ENCODE assay signal across 18 mouse cellular contexts in genomic region chr13:29264015-29264711, GRCm38 (mm10).
DNase-seq lines count a peak whose midpoint lies in the region; ATAC-seq and TF ChIP-seq lines count a peak whose summit lies in the region.
"Had no signal": no experiment of that assay in that cellular context is flagged by ENCODE, and none has a peak within 500 bp of the region (broad histone marks: within the 10 kb centered on the region; RNA-seq: fewer than 3 reads in every experiment).

No protein-coding gene starts in this region.

- no peak for TF ChIP-seq CTCF in hindbrain, postnatal 0 days (IDR thresholded peaks at IDR 0.05; ENCODE audit: low read depth)
- no peak for TF ChIP-seq CTCF in midbrain, postnatal 0 days (IDR thresholded peaks at IDR 0.05)

- WGBS in forebrain, embryonic 16.5 days: 51% methylated on average over 11 of the region's 11 CpGs
- WGBS in hindbrain, postnatal 0 days: 51% methylated on average over 11 of the region's 11 CpGs
- 40% methylated on average over 11 of the region's 11 CpGs for WGBS in midbrain, postnatal 0 days

- H3K4me2 ChIP-seq in forebrain, embryonic 16.5 days (ENCODE audit: low read length): no peak overlapping the region
- H3K4me2 ChIP-seq in hindbrain, postnatal 0 days (ENCODE audit: low read depth, low read length): no peak overlapping the region
- H3K4me2 ChIP-seq in midbrain, postnatal 0 days (ENCODE audit: low read depth, low read length, poor library complexity, severe bottlenecking): no peak overlapping the region
- H3K4me2 ChIP-seq: heart, embryonic 15.5 days; liver, embryonic 11.5 days; lung, embryonic 15.5 days; neural tube, embryonic 15.5 days had no signal

- H3K9me3 ChIP-seq in forebrain, embryonic 16.5 days (ENCODE audit: control insufficient read depth, low read length): no peaks in the 10 kb centered on the region
- H3K9me3 ChIP-seq in hindbrain, postnatal 0 days (ENCODE audit: low read length): no peaks in the 10 kb centered on the region
- H3K9me3 ChIP-seq in midbrain, postnatal 0 days (ENCODE audit: low read length): no peaks in the 10 kb centered on the region
- H3K9me3 ChIP-seq: heart, embryonic 15.5 days; limb, embryonic 10.5 days; lung, embryonic 15.5 days; neural tube, embryonic 15.5 days had no signal

- DNase-seq in kidney, postnatal 10 days: peak; percentile 1
- DNase-seq in kidney, postnatal 14 days: no peak
- peak; percentile 53 for DNase-seq in hindbrain, postnatal 0 days (ENCODE audit: low spot score)
- peak; percentile 42 for DNase-seq in midbrain, postnatal 0 days (ENCODE audit: low spot score)
- DNase-seq in layer of hippocampus, postnatal 14 days (ENCODE audit: low spot score in 2 of 2): no peak
- no peak for DNase-seq in right cerebral cortex, postnatal 10 days (ENCODE audit: low spot score in 2 of 2)
- DNase-seq: adrenal gland, postnatal 36 days; cerebellum, adult 9-10 months; heart, adult 18-20 months; kidney, adult 8-10 months had no signal

- no peak overlapping the region for H3K4me3 ChIP-seq in forebrain, embryonic 16.5 days (replicated peaks; ENCODE audit: low read length)
- no peak overlapping the region for H3K4me3 ChIP-seq in hindbrain, postnatal 0 days (ENCODE audit: low read length)
- no peak overlapping the region for H3K4me3 ChIP-seq in midbrain, postnatal 0 days (ENCODE audit: low read depth, low read length)
- H3K4me3 ChIP-seq: heart, embryonic 15.5 days; limb, embryonic 10.5 days; lung, embryonic 15.5 days; neural tube, embryonic 15.5 days had no signal

- no peaks in the 10 kb centered on the region for H3K36me3 ChIP-seq in forebrain, embryonic 16.5 days (ENCODE audit: control insufficient read depth, insufficient read depth)
- H3K36me3 ChIP-seq in hindbrain, postnatal 0 days (ENCODE audit: insufficient read depth, low read length): no peaks in the 10 kb centered on the region
- no peaks in the 10 kb centered on the region for H3K36me3 ChIP-seq in midbrain, postnatal 0 days (ENCODE audit: insufficient read depth, low read length)
- H3K36me3 ChIP-seq: heart, embryonic 15.5 days; limb, embryonic 10.5 days; lung, embryonic 15.5 days; neural tube, embryonic 15.5 days had no signal

- no peak overlapping the region for H3K9ac ChIP-seq in forebrain, embryonic 16.5 days (replicated peaks; ENCODE audit: low read depth, low read length)
- no peak overlapping the region for H3K9ac ChIP-seq in hindbrain, postnatal 0 days (replicated peaks; ENCODE audit: low read length)
- H3K9ac ChIP-seq in midbrain, postnatal 0 days (replicated peaks; ENCODE audit: low read length, poor library complexity, severe bottlenecking): no peak overlapping the region
- H3K9ac ChIP-seq: heart, embryonic 15.5 days; lung, embryonic 15.5 days; neural tube, embryonic 15.5 days had no signal

- peak; percentile 80 for ATAC-seq in forebrain, embryonic 16.5 days
- ATAC-seq in hindbrain, postnatal 0 days: 0 out of 2 replicates have a peak, but pooled peaks have one; percentile 40
- no peak for ATAC-seq in midbrain, postnatal 0 days (ENCODE audit: low FRiP score)
- ATAC-seq: activated CD4-positive, CD25-positive, alpha-beta regulatory T cell, adult 4 months; Patski had no signal

- H3K4me1 ChIP-seq in forebrain, embryonic 16.5 days (replicated peaks; ENCODE audit: control insufficient read depth, insufficient read depth, low read length): peaks cover 5% of the 10 kb centered on the region
- H3K4me1 ChIP-seq in hindbrain, postnatal 0 days (ENCODE audit: insufficient read depth, low read length): no peaks in the 10 kb centered on the region
- no peaks in the 10 kb centered on the region for H3K4me1 ChIP-seq in midbrain, postnatal 0 days (ENCODE audit: insufficient read depth, low read length)
- H3K4me1 ChIP-seq: heart, embryonic 15.5 days; limb, embryonic 10.5 days; lung, embryonic 15.5 days had no signal

- H3K27ac ChIP-seq in forebrain, embryonic 16.5 days (ENCODE audit: low read length): peak overlapping the region; percentile 46
- H3K27ac ChIP-seq in hindbrain, postnatal 0 days: no peak overlapping the region
- no peak overlapping the region for H3K27ac ChIP-seq in midbrain, postnatal 0 days (ENCODE audit: low read depth, low read length)
- H3K27ac ChIP-seq: heart, embryonic 15.5 days; limb, embryonic 10.5 days; lung, embryonic 15.5 days; neural tube, embryonic 15.5 days had no signal

- H3K27me3 ChIP-seq in forebrain, embryonic 16.5 days (replicated peaks; ENCODE audit: control insufficient read depth, insufficient read depth, low read length): no peaks in the 10 kb centered on the region
- no peaks in the 10 kb centered on the region for H3K27me3 ChIP-seq in hindbrain, postnatal 0 days (ENCODE audit: insufficient read depth, low read length)
- H3K27me3 ChIP-seq in midbrain, postnatal 0 days (ENCODE audit: insufficient read depth, low read length): no peaks in the 10 kb centered on the region
- H3K27me3 ChIP-seq: heart, embryonic 15.5 days; lung, embryonic 15.5 days; neural tube, embryonic 15.5 days; Patski had no signal

Comparison
In these comparisons a context has a peak if more than half of its experiments do, and no peak if none do; other contexts are left out.
1. DNase-seq: peak in kidney, postnatal 10 days (single experiment), hindbrain, postnatal 0 days (single experiment) and midbrain, postnatal 0 days (single experiment); none in kidney, postnatal 14 days (single experiment), layer of hippocampus, postnatal 14 days (0 of 2) and right cerebral cortex, postnatal 10 days (0 of 2).